Mouse (Mus musculus) Muller cell, postnatal 12 days (primary cell): Measurements from ENCODE around the gene Cradd.

Experiments used
- DNase-seq: peaks from one replicate; pipeline ENCODE4 v3.0.0-alpha.2; 2015; ENCODE audit errors: inconsistent ontology term

Cradd gene

GRCm38 (mm10) chr10:95159675-95160256 lies 164.2 kb downstream of the Cradd start:
- DNase-seq = no peak

DNA sequence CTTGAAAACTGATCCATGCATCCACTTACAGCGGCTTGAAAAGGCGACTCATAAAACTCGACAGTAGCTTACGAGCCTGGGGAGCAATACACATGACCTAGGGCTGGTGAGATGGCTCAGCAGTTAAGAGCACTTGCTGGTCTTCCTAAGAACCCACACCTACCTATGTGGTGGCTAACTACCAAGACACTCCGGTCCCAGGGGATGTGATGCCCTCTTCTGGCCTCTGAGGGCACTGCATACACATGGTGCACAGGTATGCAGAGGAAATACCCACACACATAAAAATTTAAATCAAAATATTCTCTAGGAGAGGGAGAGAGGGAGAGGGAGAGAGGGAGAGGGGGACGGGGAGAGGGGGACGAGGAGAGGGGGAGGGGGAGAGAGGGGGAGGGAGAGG lies 167.5 kb downstream of the Cradd start:
- DNase-seq = no peak

GRCm38 (mm10) chr10:95154675-95155074 lies 169.3 kb downstream of the Cradd start:
- DNase-seq = no peak

- DNase-seq = no peak
Measured at GRCm38 (mm10) chr10:95153224-95153623, 170.7 kb downstream of the Cradd start.

GRCm38 (mm10) chr10:95152503-95152989 lies 171.4 kb downstream of the Cradd start:
- DNase-seq = no peak

DNA sequence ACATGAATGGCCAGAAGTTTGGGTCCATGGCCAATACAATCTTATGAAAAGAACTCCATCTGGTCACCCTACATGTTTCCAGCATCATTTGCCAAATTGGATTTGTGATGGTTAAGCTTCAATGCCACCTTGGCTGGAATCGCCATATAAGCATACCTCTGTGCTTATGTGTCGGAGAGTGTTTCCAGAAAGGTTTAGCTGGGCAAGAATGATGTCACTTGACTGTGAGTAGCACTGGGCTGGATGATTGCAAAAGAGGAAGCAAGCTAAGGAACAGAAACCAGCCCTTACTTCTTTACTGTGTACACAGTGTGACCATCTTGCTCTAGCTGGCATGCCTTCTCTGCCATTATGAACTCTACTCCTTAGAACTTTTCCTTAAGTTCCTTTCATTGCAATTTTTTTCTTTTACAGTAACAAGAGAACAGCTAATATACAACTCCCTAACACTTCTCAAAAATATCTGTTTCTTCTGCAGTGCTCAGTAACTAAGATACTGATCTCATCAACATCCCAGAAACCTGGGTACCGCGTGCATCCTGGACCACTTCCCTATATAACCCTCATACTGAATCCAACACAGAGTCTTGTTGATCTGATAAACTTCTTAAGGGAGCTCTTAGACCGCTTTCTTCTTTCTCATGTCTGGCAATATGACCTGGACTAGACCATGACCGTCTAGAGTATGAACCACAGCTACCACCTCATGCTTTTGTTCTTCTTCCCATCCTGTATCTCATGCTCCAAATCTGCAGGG lies 172.7 kb downstream of the Cradd start:
- DNase-seq = no peak

DNA sequence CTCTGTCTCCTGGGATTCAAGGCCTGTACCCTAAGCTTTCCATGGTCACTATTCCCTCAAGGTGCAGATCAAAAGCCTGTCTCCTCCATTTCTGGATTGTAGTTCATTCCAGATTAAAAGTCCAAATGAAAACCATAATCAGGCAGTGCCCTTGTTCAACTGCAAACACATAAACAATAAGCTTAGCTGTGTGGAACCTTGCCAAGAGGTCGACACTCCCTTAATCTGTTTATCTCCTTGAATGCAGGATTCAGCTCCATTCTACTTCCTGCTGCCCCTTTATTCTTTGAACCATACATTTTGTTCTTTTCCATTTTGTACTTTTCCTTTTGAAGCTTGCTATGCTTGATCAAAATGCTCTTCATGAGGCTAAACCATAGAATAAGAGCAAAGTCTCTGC lies 174.3 kb downstream of the Cradd start:
- DNase-seq = no peak

DNA sequence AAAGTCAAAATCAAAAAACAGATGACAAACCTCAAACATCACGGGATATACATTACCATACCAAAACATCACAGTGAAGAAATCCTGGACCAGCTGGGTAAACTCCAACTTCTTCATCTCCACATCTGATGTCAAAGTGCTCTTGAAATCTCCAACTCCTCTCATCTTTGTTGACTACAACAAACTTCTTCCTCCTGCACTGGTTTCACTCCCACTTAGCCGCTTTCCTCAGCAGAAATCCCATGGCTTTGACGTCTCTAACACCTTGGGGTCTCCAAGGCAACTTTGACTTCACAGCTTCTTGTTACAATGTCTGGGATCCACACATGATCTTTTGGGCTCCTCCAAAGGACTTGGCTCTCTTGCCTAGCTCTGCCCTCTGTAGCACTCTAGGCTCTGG lies 175.3 kb downstream of the Cradd start:
- DNase-seq = no peak

- DNase-seq = no peak
Measured at GRCm38 (mm10) chr10:95147136-95147901, 176.6 kb downstream of the Cradd start.

GRCm38 (mm10) chr10:95146491-95146890 lies 177.4 kb downstream of the Cradd start:
- DNase-seq = no peak

DNA sequence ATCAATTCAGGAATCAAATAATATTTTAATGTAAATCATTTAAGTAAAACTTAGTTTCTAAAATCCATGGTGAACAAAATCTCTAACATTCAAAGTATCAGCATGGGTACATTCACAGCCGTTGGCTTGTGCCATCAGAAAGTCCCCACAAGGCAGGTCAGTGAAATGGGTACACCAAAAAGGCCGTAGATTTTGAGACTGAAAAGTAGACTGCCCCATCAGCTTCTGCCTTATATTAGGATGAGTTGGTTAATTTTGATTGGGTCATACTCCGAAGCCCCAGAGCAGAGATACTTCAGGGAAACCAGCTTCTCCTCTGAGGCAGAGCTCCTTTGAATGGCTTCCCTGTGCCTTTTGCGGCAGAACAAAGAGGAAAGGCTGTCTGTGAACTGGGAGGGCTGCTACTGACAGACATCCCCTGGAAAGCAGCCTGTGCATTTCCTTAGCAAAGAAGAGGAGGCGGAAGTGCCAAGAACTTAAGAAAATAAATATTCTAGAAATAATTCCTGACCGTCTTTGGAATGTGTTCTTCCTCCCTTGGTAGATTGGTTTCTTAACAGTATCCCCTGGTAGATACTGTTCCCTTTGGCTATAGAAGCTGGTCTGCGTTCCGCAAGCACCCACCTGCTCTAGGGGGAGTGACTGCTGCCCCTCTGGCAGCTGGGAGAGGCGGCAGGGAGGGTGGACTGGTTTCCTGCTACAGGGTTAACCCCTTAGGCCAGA lies 178.6 kb downstream of the Cradd start:
- DNase-seq = no peak

- no peak for DNase-seq
Measured at GRCm38 (mm10) chr10:95144414-95145130, 179.4 kb downstream of the Cradd start.

DNA sequence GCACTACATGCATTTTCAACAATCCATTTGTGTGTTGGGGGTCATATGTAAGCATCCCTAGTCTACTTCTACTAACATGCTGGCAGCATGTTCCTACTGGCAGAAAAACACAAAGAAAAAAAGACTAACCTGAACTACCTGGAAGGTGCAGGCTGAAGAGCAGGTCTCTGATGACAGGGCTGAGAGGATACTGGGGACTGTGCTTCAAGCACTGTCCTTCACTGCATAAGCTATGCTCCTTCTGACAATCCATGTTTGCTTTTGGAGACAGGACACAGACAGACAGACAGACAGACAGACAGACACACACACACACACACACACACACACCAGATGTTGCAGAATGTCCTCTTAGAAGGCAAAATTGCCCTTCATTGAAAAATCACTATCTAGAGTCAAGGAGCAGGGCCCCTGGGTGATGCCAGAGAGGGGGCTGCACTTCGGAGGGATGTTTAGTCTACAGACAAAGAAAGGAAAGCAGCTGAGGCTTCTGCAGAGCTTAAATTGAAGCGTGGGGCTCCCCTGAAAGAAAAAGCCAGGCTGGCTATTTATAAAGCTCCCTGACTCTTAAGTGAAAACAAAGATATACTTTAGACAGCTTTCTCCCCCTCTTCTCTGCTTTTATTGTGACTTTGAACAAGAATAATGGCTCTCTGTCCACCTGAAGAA lies 180.4 kb downstream of the Cradd start:
- DNase-seq = no peak

DNA sequence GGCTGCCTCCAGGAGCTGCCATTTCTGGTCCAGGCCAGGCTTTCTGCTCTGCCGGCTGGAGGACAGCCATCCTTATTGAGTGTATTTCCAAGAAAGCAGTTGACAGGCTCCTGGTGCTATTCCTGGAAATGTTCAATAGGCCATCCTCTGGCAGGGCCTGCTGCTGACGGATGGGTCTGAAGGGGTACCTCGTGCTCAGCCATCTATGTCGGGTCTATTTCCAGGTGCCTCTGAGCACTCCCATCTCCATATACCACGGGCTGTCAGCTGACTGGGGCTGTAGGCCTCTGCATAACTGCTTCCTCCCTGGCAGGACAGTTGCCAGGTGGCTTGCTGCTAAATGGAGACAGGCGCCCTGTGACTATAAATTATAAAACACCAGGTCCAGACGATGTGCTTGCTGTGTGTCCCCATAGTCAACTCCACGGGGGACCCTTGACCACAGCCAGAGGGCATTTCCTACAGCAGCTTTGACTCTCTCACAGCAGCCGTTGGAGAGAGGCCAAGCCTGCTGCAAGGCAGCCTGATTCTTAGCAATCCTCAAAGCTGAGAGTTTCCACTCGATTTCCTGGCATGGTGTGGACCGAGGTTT lies 181.0 kb downstream of the Cradd start:
- DNase-seq = peak; percentile 83

DNA sequence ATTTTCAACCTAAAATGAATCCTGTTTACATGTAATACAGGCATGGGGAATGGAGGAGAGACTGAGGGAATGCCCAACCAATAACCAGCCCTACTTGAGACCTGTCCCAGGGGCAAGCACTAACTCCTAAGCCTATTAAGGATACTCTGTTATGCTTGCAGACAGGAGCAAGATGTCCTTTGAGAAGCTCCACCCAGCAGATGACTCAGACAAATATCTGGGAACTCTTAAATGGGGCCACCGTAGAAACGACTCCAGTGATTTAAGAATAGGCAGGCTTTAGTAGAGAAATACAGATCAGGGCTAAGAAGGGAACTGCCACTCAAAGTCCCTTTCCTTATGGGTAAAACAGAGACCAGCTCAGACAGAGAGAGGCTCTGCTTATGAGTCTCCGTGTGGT lies 182.9 kb downstream of the Cradd start:
- no peak for DNase-seq

GRCm38 (mm10) chr10:95140191-95140590 lies 183.7 kb downstream of the Cradd start:
- no peak for DNase-seq

- DNase-seq = peak; percentile 47
Measured at GRCm38 (mm10) chr10:95139645-95140044, 184.3 kb downstream of the Cradd start.

- DNase-seq = no peak
Measured at GRCm38 (mm10) chr10:95133057-95133456, 190.9 kb downstream of the Cradd start.
